Mouse (Mus musculus): ENCODE results near the gene Ak2. TPM values are rescaled to one million over a fixed set of nuclear protein-coding genes. Genes with fewer than 3 reads are reported as not detected.
A peak's percentile ranks its signal among the peaks of the same experiment; 100 is the strongest.

Ak2 gene
- total and polyA plus RNA-seq, 3 experiments: 269 to 363 (median 280) TPM

- TF ChIP-seq MAZ (IDR thresholded peaks at IDR 0.05; ENCODE audit: low read depth, low read length) (peak; percentile 65; the same call in 1 of the 2 replicates), CHD2 (IDR thresholded peaks at IDR 0.05; ENCODE audit: low read length) (peak; percentile 82), ZMIZ1 (IDR thresholded peaks at IDR 0.05; ENCODE audit: low read depth, low read length) (peak; percentile 97), USF2 (conservative IDR thresholded peaks at IDR 0.05; ENCODE audit: low read depth, low read length) (peak; percentile 49), HCFC1 (IDR thresholded peaks at IDR 0.05; ENCODE audit: low read depth, low read length) (0 out of 2 replicates have a peak, but pooled peaks have one; percentile 9), USF1 (IDR thresholded peaks at IDR 0.05; ENCODE audit: low read depth, low read length) (peak; percentile 77), E2F4 (IDR thresholded peaks at IDR 0.05; ENCODE audit: insufficient replicate concordance, low read depth, low read length) (no peak), RAD21 (IDR thresholded peaks at IDR 0.05; ENCODE audit: low read depth, low read length) (no peak), POLR2A (IDR thresholded peaks at IDR 0.05; ENCODE audit: low read depth, low read length) (peak; percentile 98), NELFE (IDR thresholded peaks at IDR 0.05; ENCODE audit: low read depth, low read length) (peak; percentile 98), MAX (IDR thresholded peaks at IDR 0.05; ENCODE audit: low read length) (peak; percentile 15; the same call in 1 of the 2 replicates), ZC3H11A (IDR thresholded peaks at IDR 0.05; ENCODE audit: low read depth, low read length) (no peak), MXI1 (IDR thresholded peaks at IDR 0.05; ENCODE audit: low read depth, low read length) (peak; percentile 30; the same call in 1 of the 2 replicates), POLR2AphosphoS2 (IDR thresholded peaks at IDR 0.05; ENCODE audit: low read depth, low read length) (peak; percentile 73; the same call in 1 of the 2 replicates), CHD1 (IDR thresholded peaks at IDR 0.05; ENCODE audit: low read depth, low read length) (no peak), KAT2A (IDR thresholded peaks at IDR 0.05; ENCODE audit: insufficient replicate concordance, low read length) (0 out of 2 replicates have a peak, but pooled peaks have one; percentile 26), NRF1 (IDR thresholded peaks at IDR 0.05; ENCODE audit: low read depth, low read length) (peak; percentile 96), TBP (conservative IDR thresholded peaks at IDR 0.05; ENCODE audit: low read depth, low read length) (peak; percentile 92), MEF2A (IDR thresholded peaks at IDR 0.05; ENCODE audit: borderline replicate concordance, low read depth, low read length) (0 out of 2 replicates have a peak, but pooled peaks have one; percentile 27), TCF12 (IDR thresholded peaks at IDR 0.05; ENCODE audit: low read depth, low read length) (peak; percentile 96), ELF1 (IDR thresholded peaks at IDR 0.05; ENCODE audit: low read depth, low read length) (peak; percentile 53; the same call in 1 of the 2 replicates), SMC3 (IDR thresholded peaks at IDR 0.05; ENCODE audit: low read depth, low read length) (no peak)
- H3K36me3 ChIP-seq (replicated peaks in 1 of 2; ENCODE audit: control insufficient read depth in 1 of 2, insufficient read depth in 1 of 2, low read length in 1 of 2): peaks cover 0 to 21% of the 10 kb centered on the region in 2 experiments
- DNase-seq (ENCODE audit: extremely low read depth): peak; percentile 93
- H3K79me2 ChIP-seq (replicated peaks; ENCODE audit: control insufficient read depth, extremely low read depth, insufficient read depth, poor library complexity, severe bottlenecking): peaks cover 20% of the 10 kb centered on the region
- H3K27ac ChIP-seq (ENCODE audit: insufficient read depth, low read depth): no peak overlapping the region
- peaks cover 1 to 49% of the 10 kb centered on the region in 2 experiments; a peak in 3 of 4 replicates for H3K4me1 ChIP-seq (ENCODE audit: control insufficient read depth in 1 of 2, insufficient read depth in 2 of 2)
- no peaks in the 10 kb centered on the region for H3K9me3 ChIP-seq (replicated peaks; ENCODE audit: low read length)
- H3K4me2 ChIP-seq (ENCODE audit: insufficient read depth, low read depth, poor library complexity, severe bottlenecking): peak overlapping the region; percentile 94
- H3K9ac ChIP-seq (ENCODE audit: insufficient read depth, low read depth): peak overlapping the region; percentile 87
- H3K27me3 ChIP-seq (replicated peaks): no peaks in the 10 kb centered on the region
- in situ Hi-C loops (cut with MboI; ENCODE audit: low pct_ligation_motif_present, low pct_unique_long_range_greater_than_20kb, low sequenced_read_pairs): no loop called here
- peak overlapping the region; percentile 72 to 99 (median 97) for H3K4me3 ChIP-seq (replicated peaks in 1 of 3; ENCODE audit: low read depth in 2 of 3, low read length in 2 of 3, poor library complexity in 1 of 3)
- dilution Hi-C loops (cut with MboI; ENCODE audit: extremely low pct_ligation_motif_present, extremely low pct_unique_long_range_greater_than_20kb, low sequenced_read_pairs): no loop called here
Observed at GRCm38 (mm10) chr4:129057533-129058206, 65.9 kb downstream of the Ak2 start.

All from CH12.LX (cell line).